Mouse (Mus musculus): ENCODE measurements at regions not wholly inside any gene's neighbourhood (a gene's known extent, or its start where the extent isn't known, plus 50 kb on each side); places are given as distances from the start of the nearest gene placed in this dataset.

- Histone ChIP-seq H3K36me3 (ENCODE audit: insufficient read depth, low read length) (no peaks in the 10 kb centered on the region), H3K9ac (ENCODE audit: low read depth, low read length) (no peak overlapping the region), H3K27ac (no peak overlapping the region), H3K4me2 (ENCODE audit: low read length) (no peak overlapping the region), H3K4me1 (replicated peaks; ENCODE audit: insufficient read depth, low read length) (peaks cover 5% of the 10 kb centered on the region; the same call in 1 of the 2 replicates), H3K9me3 (replicated peaks; ENCODE audit: low read length) (no peaks in the 10 kb centered on the region), H3K4me3 (replicated peaks; ENCODE audit: low read depth, low read length) (no peak overlapping the region), H3K27me3 (ENCODE audit: insufficient read depth, low read length) (no peaks in the 10 kb centered on the region)
- DNase-seq (ENCODE audit: low spot score) (no peak), ATAC-seq (replicated peaks; ENCODE audit: low FRiP score, low read depth) (no peak)
- no peak for TF ChIP-seq CTCF (IDR thresholded peaks at IDR 0.05; ENCODE audit: low read depth)
- 92% methylated on average over 5 of the region's 5 CpGs for WGBS
Measured at GRCm38 (mm10) chr15:62091144-62091543, 1168.3 kb upstream of the A1bg start.

DNA sequence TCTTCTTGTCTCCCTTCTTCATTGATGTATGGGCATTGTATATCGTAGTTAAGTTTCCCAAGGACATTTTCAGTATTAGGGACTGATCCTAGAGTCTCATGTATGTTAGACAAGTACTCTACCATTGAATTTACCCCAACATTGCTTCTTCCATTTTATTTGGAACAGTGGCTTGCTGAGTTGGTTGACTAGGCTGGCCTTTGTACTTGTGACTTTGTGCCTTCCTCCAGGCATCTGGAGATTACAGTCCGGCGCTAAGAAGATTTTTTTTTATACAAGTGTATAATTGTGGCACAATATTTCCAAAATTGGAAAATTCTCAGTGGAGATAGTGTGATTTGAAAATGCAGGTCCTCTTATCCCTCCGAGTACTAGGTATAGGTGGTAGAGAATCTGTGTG, 1165.5 kb upstream of the A1bg start:
- ATAC-seq (replicated peaks; ENCODE audit: low FRiP score, low read depth) (no peak), DNase-seq (ENCODE audit: low spot score) (no peak)
- no peak overlapping the region for H3K4me3 ChIP-seq (replicated peaks; ENCODE audit: low read depth, low read length)
- no peaks in the 10 kb centered on the region for H3K36me3 ChIP-seq (ENCODE audit: insufficient read depth, low read length)
- no peak overlapping the region for H3K9ac ChIP-seq (ENCODE audit: low read depth, low read length)
- no peaks in the 10 kb centered on the region for H3K27me3 ChIP-seq (ENCODE audit: insufficient read depth, low read length)
- WGBS = 94% methylated on average over 4 of the region's 4 CpGs
- TF ChIP-seq CTCF (IDR thresholded peaks at IDR 0.05; ENCODE audit: low read depth) = no peak
- H3K4me2 ChIP-seq (ENCODE audit: low read length) = no peak overlapping the region
- no peaks in the 10 kb centered on the region for H3K9me3 ChIP-seq (replicated peaks; ENCODE audit: low read length)
- peaks cover 5% of the 10 kb centered on the region; the same call in 1 of the 2 replicates for H3K4me1 ChIP-seq (replicated peaks; ENCODE audit: insufficient read depth, low read length)
- H3K27ac ChIP-seq = no peak overlapping the region

- ATAC-seq (replicated peaks; ENCODE audit: low FRiP score, low read depth) (no peak), DNase-seq (ENCODE audit: low spot score) (no peak)
- TF ChIP-seq CTCF (IDR thresholded peaks at IDR 0.05; ENCODE audit: low read depth) = no peak
- Histone ChIP-seq H3K27ac (no peak overlapping the region), H3K4me3 (replicated peaks; ENCODE audit: low read depth, low read length) (no peak overlapping the region), H3K4me1 (replicated peaks; ENCODE audit: insufficient read depth, low read length) (peaks cover 5% of the 10 kb centered on the region; the same call in 1 of the 2 replicates), H3K9ac (ENCODE audit: low read depth, low read length) (no peak overlapping the region), H3K36me3 (ENCODE audit: insufficient read depth, low read length) (no peaks in the 10 kb centered on the region), H3K27me3 (ENCODE audit: insufficient read depth, low read length) (no peaks in the 10 kb centered on the region), H3K4me2 (ENCODE audit: low read length) (no peak overlapping the region), H3K9me3 (replicated peaks; ENCODE audit: low read length) (no peaks in the 10 kb centered on the region)
- WGBS = 67% methylated on average over 6 of the region's 6 CpGs
Measured at GRCm38 (mm10) chr15:62087755-62088154, 1164.9 kb upstream of the A1bg start.

DNA sequence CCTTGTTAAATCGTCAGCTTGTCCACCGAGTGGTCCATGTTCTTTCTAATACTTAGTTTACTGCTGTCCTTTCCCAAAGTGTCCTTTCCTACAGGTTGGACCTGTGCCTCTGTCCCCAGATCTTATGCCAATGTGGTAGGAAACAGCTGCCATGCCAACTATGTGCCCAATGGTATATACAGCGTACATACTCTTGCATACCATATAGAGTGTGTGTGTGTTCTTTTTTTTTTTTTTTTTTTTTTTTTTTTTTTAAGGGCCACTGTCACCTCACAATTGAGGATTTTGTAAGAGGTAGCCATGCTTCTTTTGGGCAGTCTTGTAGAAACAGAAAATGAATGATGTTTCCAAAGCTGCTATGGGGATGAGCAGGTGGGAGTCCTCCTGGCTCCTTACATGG, 1163.2 kb upstream of the A1bg start:
- no peak overlapping the region for H3K27ac ChIP-seq
- H3K9ac ChIP-seq (ENCODE audit: low read depth, low read length) = no peak overlapping the region
- no peaks in the 10 kb centered on the region for H3K4me1 ChIP-seq (replicated peaks; ENCODE audit: insufficient read depth, low read length)
- H3K36me3 ChIP-seq (ENCODE audit: insufficient read depth, low read length) = no peaks in the 10 kb centered on the region
- DNase-seq (ENCODE audit: low spot score) (no peak), ATAC-seq (replicated peaks; ENCODE audit: low FRiP score, low read depth) (no peak)
- H3K4me2 ChIP-seq (ENCODE audit: low read length) = no peak overlapping the region
- TF ChIP-seq CTCF (IDR thresholded peaks at IDR 0.05; ENCODE audit: low read depth) = no peak
- H3K27me3 ChIP-seq (ENCODE audit: insufficient read depth, low read length) = no peaks in the 10 kb centered on the region
- no peaks in the 10 kb centered on the region for H3K9me3 ChIP-seq (replicated peaks; ENCODE audit: low read length)
- 76% methylated on average over 3 of the region's 3 CpGs for WGBS
- H3K4me3 ChIP-seq (replicated peaks; ENCODE audit: low read depth, low read length) = no peak overlapping the region

- no peaks in the 10 kb centered on the region for H3K9me3 ChIP-seq (replicated peaks; ENCODE audit: low read length)
- H3K36me3 ChIP-seq (ENCODE audit: insufficient read depth, low read length) = no peaks in the 10 kb centered on the region
- H3K4me1 ChIP-seq (replicated peaks; ENCODE audit: insufficient read depth, low read length) = no peaks in the 10 kb centered on the region
- H3K27ac ChIP-seq = no peak overlapping the region
- 84% methylated on average over 3 of the region's 3 CpGs for WGBS
- DNase-seq (ENCODE audit: low spot score) = no peak
- no peak overlapping the region for H3K4me2 ChIP-seq (ENCODE audit: low read length)
- no peak for TF ChIP-seq CTCF (IDR thresholded peaks at IDR 0.05; ENCODE audit: low read depth)
- ATAC-seq (replicated peaks; ENCODE audit: low FRiP score, low read depth) = no peak
- H3K9ac ChIP-seq (ENCODE audit: low read depth, low read length) = no peak overlapping the region
- no peak overlapping the region for H3K4me3 ChIP-seq (replicated peaks; ENCODE audit: low read depth, low read length)
- H3K27me3 ChIP-seq (ENCODE audit: insufficient read depth, low read length) = no peaks in the 10 kb centered on the region
Measured at GRCm38 (mm10) chr15:62083347-62083746, 1160.5 kb upstream of the A1bg start.

- no peaks in the 10 kb centered on the region for H3K27me3 ChIP-seq (ENCODE audit: insufficient read depth, low read length)
- H3K36me3 ChIP-seq (ENCODE audit: insufficient read depth, low read length) = no peaks in the 10 kb centered on the region
- no peak overlapping the region for H3K4me3 ChIP-seq (replicated peaks; ENCODE audit: low read depth, low read length)
- H3K27ac ChIP-seq = no peak overlapping the region
- H3K4me1 ChIP-seq (replicated peaks; ENCODE audit: insufficient read depth, low read length) = no peaks in the 10 kb centered on the region
- DNase-seq (ENCODE audit: low spot score) (no peak), ATAC-seq (replicated peaks; ENCODE audit: low FRiP score, low read depth) (no peak)
- H3K9me3 ChIP-seq (replicated peaks; ENCODE audit: low read length) = no peaks in the 10 kb centered on the region
- TF ChIP-seq CTCF (IDR thresholded peaks at IDR 0.05; ENCODE audit: low read depth) = no peak
- WGBS = 91% methylated on average over 2 of the region's 2 CpGs
- no peak overlapping the region for H3K9ac ChIP-seq (ENCODE audit: low read depth, low read length)
- no peak overlapping the region for H3K4me2 ChIP-seq (ENCODE audit: low read length)
Measured at GRCm38 (mm10) chr15:62082539-62082938, 1159.7 kb upstream of the A1bg start.
